Mouse (Mus musculus): Measurements from ENCODE around the gene Pptc7. TPM values are rescaled to one million over a fixed set of nuclear protein-coding genes. Genes with fewer than 3 reads are reported as not detected.

The Pptc7 gene
- polyA plus RNA-seq, 1 experiment: 18.8 TPM

GRCm38 (mm10) chr5:122354492-122355067, 70.4 kb downstream of the Pptc7 start:
- H3K36me3 ChIP-seq (ENCODE audit: control insufficient read depth, insufficient read depth, low read length): no peaks in the 10 kb centered on the region; the same call in 1 of the 2 replicates
- H3K27me3 ChIP-seq (ENCODE audit: control insufficient read depth, insufficient read depth, low read length): no peaks in the 10 kb centered on the region
- TF ChIP-seq POLR2A (IDR thresholded peaks at IDR 0.05; ENCODE audit: low read depth, low read length) (no peak), CTCF (IDR thresholded peaks at IDR 0.05; ENCODE audit: extremely low read depth, insufficient read depth, insufficient read length, insufficient replicate concordance) (no peak)
- under 1% methylated on average over 57 of the region's 57 CpGs for WGBS
- peaks cover 2% of the 10 kb centered on the region for H3K4me1 ChIP-seq (ENCODE audit: control insufficient read depth, insufficient read depth, insufficient read length)
- H3K4me3 ChIP-seq (ENCODE audit: extremely low read depth, insufficient read depth, insufficient read length): peak overlapping the region; percentile 80
- DNase-seq (ENCODE audit: low read depth in 1 of 2, low spot score in 2 of 2): no peak
- peak overlapping the region; percentile 76 for H3K27ac ChIP-seq (ENCODE audit: insufficient read depth, low read length)

GRCm38 (mm10) chr5:122371591-122372191, 87.5 kb downstream of the Pptc7 start, which contains the start of gene Gpn3:
Gpn3 (plus strand) TSS chr5:122371876.
- WGBS: 3% methylated on average over 27 of the region's 46 CpGs
- DNase-seq (ENCODE audit: low read depth in 1 of 2, low spot score in 2 of 2): no peak
- H3K36me3 ChIP-seq (ENCODE audit: control insufficient read depth, insufficient read depth, low read length): peaks cover 10% of the 10 kb centered on the region

GRCm38 (mm10) chr5:122372192-122372769, 88.1 kb downstream of the Pptc7 start, which contains the start of gene Fam216a:
Fam216a (minus strand) TSS chr5:122372364.
- peak; percentile 98 to 100 for DNase-seq (ENCODE audit: low read depth in 1 of 2, low spot score in 2 of 2)
- H3K27ac ChIP-seq (ENCODE audit: insufficient read depth, low read length): peak within 1 kb of the TSS; percentile 95
- H3K4me3 ChIP-seq (ENCODE audit: extremely low read depth, insufficient read depth, insufficient read length): peak within 1 kb of the TSS; percentile 89
- TF ChIP-seq POLR2A (IDR thresholded peaks at IDR 0.05; ENCODE audit: low read depth, low read length): peak; percentile 62
- TF ChIP-seq CTCF (IDR thresholded peaks at IDR 0.05; ENCODE audit: extremely low read depth, insufficient read depth, insufficient read length, insufficient replicate concordance): no peak
- under 1% methylated on average over 53 of the region's 53 CpGs for WGBS
- H3K27me3 ChIP-seq (ENCODE audit: control insufficient read depth, insufficient read depth, low read length): no peaks in the 10 kb centered on the region
- peaks cover 5% of the 10 kb centered on the region for H3K36me3 ChIP-seq (ENCODE audit: control insufficient read depth, insufficient read depth, low read length)
- peaks cover 2% of the 10 kb centered on the region; the same call in 1 of the 2 replicates for H3K4me1 ChIP-seq (ENCODE audit: control insufficient read depth, insufficient read depth, insufficient read length)

More at GRCm38 (mm10) chr5:122371591-122372191, 87.5 kb downstream of the Pptc7 start, which contains the start of gene Gpn3:
- H3K4me3 ChIP-seq (ENCODE audit: extremely low read depth, insufficient read depth, insufficient read length): peak within 1 kb of the TSS; percentile 89
- H3K4me1 ChIP-seq (ENCODE audit: control insufficient read depth, insufficient read depth, insufficient read length): peaks cover 2% of the 10 kb centered on the region; the same call in 1 of the 2 replicates
- no peaks in the 10 kb centered on the region for H3K27me3 ChIP-seq (ENCODE audit: control insufficient read depth, insufficient read depth, low read length)
- TF ChIP-seq CTCF (IDR thresholded peaks at IDR 0.05; ENCODE audit: extremely low read depth, insufficient read depth, insufficient read length, insufficient replicate concordance): no peak
- TF ChIP-seq POLR2A (IDR thresholded peaks at IDR 0.05; ENCODE audit: low read depth, low read length): no peak
- H3K27ac ChIP-seq (ENCODE audit: insufficient read depth, low read length): peak within 1 kb of the TSS; percentile 95

- Histone ChIP-seq H3K27me3 (ENCODE audit: control insufficient read depth, insufficient read depth, low read length) (no peaks in the 10 kb centered on the region), H3K27ac (ENCODE audit: insufficient read depth, low read length) (peak overlapping the region; percentile 95), H3K4me3 (ENCODE audit: extremely low read depth, insufficient read depth, insufficient read length) (peak overlapping the region; percentile 89), H3K4me1 (ENCODE audit: control insufficient read depth, insufficient read depth, insufficient read length) (peaks cover 2% of the 10 kb centered on the region; the same call in 1 of the 2 replicates), H3K36me3 (ENCODE audit: control insufficient read depth, insufficient read depth, low read length) (peaks cover 1% of the 10 kb centered on the region; the same call in 1 of the 2 replicates)
- no peak for TF ChIP-seq CTCF (IDR thresholded peaks at IDR 0.05; ENCODE audit: extremely low read depth, insufficient read depth, insufficient read length, insufficient replicate concordance)
- TF ChIP-seq POLR2A (IDR thresholded peaks at IDR 0.05; ENCODE audit: low read depth, low read length): no peak
- no peak for DNase-seq (ENCODE audit: low read depth in 1 of 2, low spot score in 2 of 2)
- 6% methylated on average over 5 of the region's 5 CpGs for WGBS
Observed at GRCm38 (mm10) chr5:122372878-122373277, 88.7 kb downstream of the Pptc7 start.

Other genes starting within 250 kb of the Pptc7 start
- 0.77 and 1.2 TPM in 2 replicates for gene Cux2, start 234.3 kb upstream of the Pptc7 start, polyA plus RNA-seq (2012; rRNA removed)
- gene Myl2, start 183.4 kb upstream of the Pptc7 start, polyA plus RNA-seq (2012; rRNA removed): 0.46 TPM in 1 of 2 replicates, not detected in the other
- 0.12 and 0.16 TPM in 2 replicates for gene Ccdc63, start 143.5 kb upstream of the Pptc7 start, polyA plus RNA-seq (2012; rRNA removed)
- 73.9 and 90.0 TPM in 2 replicates for gene Ppp1cc, start 126.1 kb upstream of the Pptc7 start, polyA plus RNA-seq (2012; rRNA removed)
- gene Hvcn1, start 77.6 kb upstream of the Pptc7 start, polyA plus RNA-seq (2012; rRNA removed): 174 and 200 TPM in 2 replicates
- gene Tctn1, start 19.9 kb upstream of the Pptc7 start, polyA plus RNA-seq (2012; rRNA removed): 22.1 and 25.3 TPM in 2 replicates
- 3.8 and 4.5 TPM in 2 replicates for gene Rad9b, start 69.9 kb downstream of the Pptc7 start, polyA plus RNA-seq (2012; rRNA removed)
- gene Vps29, start 70.0 kb downstream of the Pptc7 start, polyA plus RNA-seq (2012; rRNA removed): 19.5 and 21.9 TPM in 2 replicates
- 55.5 and 75.5 TPM in 2 replicates for gene Gpn3, start 87.5 kb downstream of the Pptc7 start, polyA plus RNA-seq (2012; rRNA removed)
- gene Fam216a, start 88.0 kb downstream of the Pptc7 start, polyA plus RNA-seq (2012; rRNA removed): 7.4 and 10.0 TPM in 2 replicates
- 134 and 154 TPM in 2 replicates for gene Arpc3, start 107.5 kb downstream of the Pptc7 start, polyA plus RNA-seq (2012; rRNA removed)
- 18.0 and 21.2 TPM in 2 replicates for gene Anapc7, start 137.3 kb downstream of the Pptc7 start, polyA plus RNA-seq (2012; rRNA removed)
- 23.7 and 31.5 TPM in 2 replicates for gene Atp2a2, start 217.9 kb downstream of the Pptc7 start, polyA plus RNA-seq (2012; rRNA removed)